Mouse (Mus musculus) testis, postnatal 14 days (tissue): Measurements from ENCODE around the gene Cerk.

Source experiments
- DNase-seq: peaks from one replicate; pipeline ENCODE4 v3.0.0; 2021; ENCODE audit warnings: low spot score

Cerk gene

DNA sequence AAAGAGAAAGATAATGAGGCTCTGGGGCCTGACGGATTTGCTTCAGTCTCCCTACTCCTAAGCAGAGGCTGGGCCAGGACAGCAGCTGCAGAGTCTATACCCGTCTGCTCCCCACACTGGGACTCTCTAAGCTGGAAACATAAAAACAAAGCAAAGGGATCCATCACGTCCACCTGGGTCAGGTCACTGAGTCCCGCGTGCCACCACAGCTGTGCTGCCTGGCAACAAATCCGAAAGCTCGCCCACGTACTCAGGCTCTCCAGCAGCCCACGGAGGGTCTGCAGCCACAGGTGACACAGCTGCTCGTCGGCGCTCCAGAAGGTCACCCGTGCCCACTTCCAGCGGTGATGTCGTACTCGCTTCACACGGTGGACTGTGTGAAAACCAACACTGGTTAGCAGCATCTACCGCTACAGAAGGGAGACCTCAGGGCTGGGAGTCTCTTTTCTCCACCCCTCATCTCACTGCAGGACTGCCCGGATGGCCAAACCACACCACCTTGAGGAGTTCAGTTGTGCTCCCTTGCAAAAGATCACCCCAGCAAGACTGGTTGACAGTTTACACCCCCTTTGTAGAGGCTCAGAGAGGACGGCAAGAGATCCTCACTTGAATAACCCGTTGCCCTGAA is 21.1 kb downstream of the Cerk start:
- DNase-seq, result peak; percentile 63

GRCm38 (mm10) chr15:86161800-86162199 is 24.1 kb downstream of the Cerk start:
- DNase-seq, result peak; percentile 58

DNA sequence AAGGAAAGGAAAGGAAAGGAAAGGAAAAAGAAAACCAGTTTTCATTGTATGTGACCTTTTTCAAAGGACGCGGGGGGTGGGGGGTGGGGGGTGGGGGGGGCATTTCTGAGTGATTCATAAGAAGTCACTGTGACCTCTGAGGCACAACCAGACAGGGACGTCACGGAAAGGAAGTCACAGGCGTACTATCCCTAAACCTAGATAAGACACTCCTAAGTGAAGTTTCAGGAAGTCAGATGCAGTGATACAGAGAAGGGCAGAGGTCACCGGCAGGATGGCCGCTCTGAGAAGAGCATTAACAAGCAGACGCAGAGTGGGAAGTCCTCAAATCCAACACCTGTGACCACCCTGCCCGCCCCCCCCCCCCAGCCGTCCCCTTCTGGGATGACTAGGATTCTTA is 25.0 kb downstream of the Cerk start:
- no peak for DNase-seq

DNA sequence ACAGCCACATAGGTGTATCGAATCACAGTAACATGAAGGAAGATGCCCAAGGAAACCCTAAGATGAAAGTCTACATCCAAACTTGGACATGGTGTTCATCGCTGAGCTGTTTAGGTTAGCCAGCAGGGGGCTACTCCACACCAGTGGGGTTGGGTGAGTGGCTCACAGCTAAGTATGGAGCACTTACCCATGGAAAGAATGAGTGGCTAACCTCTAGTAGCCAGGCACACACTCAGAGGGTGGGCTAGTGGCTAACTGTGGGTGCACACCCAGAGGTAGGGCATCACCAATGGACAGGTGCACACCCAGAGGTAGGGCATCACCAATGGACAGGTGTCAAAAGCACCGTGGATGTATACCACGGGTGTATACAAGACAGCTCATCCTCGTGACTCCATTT is 26.2 kb downstream of the Cerk start:
- DNase-seq, result no peak

GRCm38 (mm10) chr15:86159093-86159492 is 26.8 kb downstream of the Cerk start:
- peak; percentile 35 for DNase-seq

GRCm38 (mm10) chr15:86156492-86156891 is 29.4 kb downstream of the Cerk start:
- DNase-seq, result no peak

DNA sequence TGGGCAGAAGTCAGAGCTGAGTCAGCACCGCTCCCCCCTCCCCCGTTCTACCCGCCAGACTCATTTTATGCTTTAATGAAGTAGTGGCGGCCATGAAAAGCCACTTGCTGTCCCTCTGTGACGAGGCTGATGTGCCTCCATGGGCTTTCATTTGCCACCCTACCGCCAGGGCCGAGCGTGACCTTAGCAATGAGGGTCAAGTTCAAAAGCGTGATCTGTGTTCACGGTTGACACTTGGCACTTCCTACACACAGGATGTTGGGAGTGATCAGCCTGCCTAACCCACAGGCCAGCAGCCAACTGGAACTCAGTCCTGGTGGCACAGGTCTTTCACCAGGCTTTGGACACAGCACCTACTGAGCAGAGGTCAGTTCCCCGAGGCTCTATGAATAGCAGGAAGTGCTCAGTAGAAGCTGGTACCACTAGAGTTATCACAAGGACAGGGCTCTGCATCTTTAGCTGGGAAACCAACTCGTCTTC is 32.4 kb downstream of the Cerk start:
- peak; percentile 29 for DNase-seq

- no peak for DNase-seq
Measured at GRCm38 (mm10) chr15:86150593-86150992, 35.3 kb downstream of the Cerk start.

- no peak for DNase-seq
Measured at GRCm38 (mm10) chr15:86146922-86147321, 39.0 kb downstream of the Cerk start.

- no peak for DNase-seq
Measured at GRCm38 (mm10) chr15:86145046-86145445, 40.9 kb downstream of the Cerk start.

DNA sequence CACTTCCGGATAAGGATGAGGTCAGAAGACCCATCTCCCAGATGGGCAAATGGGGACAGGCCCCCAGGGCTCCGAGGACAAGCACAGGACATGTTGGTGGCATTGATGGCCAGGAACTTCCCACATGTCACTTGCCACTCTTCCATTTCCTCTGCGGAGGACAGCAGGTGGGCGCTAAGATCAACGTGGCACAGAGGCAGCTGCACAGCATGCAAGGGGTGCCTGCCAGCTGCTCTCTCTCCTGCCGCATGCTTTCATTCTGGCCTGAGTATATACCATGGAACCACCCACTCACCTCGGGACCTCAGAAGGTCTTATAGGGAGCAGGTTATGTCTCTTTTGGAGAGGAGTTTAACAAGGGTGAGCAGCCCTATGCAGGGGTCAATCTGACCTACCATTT is 41.4 kb downstream of the Cerk start:
- DNase-seq, result no peak

- no peak for DNase-seq
Measured at GRCm38 (mm10) chr15:86140323-86140722, 45.6 kb downstream of the Cerk start.

GRCm38 (mm10) chr15:86137638-86138037 is 48.3 kb downstream of the Cerk start:
- no peak for DNase-seq

GRCm38 (mm10) chr15:86134941-86135783 is 50.8 kb downstream of the Cerk start:
- peak; percentile 73 for DNase-seq

DNA sequence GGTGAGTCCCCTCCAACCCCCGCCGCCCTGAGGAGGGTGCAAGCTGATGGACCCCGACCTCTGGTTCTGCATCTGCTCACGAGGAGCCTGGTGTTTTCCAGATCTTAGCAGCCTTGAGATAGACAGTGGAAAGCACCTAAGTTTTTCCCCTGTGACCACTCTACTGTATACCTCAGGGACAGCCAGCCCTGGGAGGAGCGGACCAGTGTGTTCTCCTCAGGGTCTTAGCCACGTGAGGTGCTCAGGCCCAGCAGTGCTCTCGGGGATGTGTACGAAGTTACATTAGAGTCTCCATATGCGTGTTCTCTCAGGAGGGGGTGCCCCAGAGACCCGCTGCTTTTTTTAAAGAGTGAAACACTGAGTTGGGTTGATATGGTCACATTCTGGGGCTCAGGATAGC is 55.3 kb downstream of the Cerk start:
- no peak for DNase-seq

DNA sequence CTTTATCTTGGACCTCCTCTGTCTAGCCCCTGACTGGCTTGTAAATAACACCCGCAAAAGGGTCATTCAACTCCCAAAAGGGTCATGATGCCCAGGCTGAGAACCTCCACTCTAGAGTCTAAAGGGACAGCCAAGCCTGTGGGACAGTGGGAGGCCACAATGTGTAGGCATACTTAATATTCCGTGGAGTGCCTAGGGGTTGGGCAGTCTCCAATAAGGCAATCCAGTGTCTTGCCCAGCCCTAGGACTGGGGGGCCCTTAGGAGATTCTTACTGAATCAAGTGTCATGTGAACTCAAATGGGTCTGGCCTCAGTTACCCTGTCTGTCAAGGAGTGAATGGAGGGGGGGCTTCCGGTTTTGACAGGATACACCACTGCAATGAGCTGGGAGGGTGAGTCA is 56.9 kb downstream of the Cerk start:
- no peak for DNase-seq

- DNase-seq, result no peak
Measured at GRCm38 (mm10) chr15:86124359-86124758, 61.6 kb downstream of the Cerk start.

DNA sequence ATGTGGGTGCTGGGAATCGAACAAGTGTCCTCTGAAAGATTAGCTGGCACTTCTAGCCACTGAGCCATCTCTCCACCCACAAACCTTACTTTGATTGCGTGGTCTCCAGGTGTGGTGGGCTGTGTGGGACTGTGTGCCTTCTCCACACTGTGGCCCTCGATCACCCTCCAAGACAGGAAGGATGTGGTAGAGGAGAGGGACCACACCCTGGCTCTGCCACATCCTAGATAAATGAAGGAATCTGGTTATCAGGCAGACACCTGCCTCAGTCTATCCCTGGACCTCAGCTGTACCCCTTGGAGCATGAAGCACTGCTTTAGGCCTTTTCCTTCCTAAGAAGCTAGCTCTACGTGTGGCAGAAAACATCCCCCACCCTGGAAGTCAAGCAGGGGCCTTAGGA is 62.5 kb downstream of the Cerk start:
- no peak for DNase-seq

GRCm38 (mm10) chr15:86122261-86122949 is 63.5 kb downstream of the Cerk start:
- DNase-seq, result no peak

DNA sequence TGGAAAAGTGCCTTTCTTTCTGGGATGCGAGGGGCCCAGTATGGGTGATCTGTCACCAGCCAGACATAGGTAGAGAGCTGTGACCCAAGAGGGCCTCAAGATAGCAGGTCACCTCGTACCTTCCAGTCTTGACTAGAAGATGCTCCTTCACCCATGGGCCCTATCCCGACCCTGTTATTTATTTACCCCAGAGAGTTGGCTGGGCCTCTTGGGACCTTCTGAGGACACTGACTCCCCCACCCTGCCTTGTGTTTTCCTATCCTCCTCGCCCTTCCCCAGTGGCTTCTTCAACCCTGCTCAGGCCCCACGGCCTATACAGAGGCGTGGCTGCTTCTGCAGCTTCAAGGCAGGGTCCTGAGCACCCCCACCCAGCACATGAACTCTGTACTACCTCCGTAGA is 66.8 kb downstream of the Cerk start:
- DNase-seq, result no peak

DNA sequence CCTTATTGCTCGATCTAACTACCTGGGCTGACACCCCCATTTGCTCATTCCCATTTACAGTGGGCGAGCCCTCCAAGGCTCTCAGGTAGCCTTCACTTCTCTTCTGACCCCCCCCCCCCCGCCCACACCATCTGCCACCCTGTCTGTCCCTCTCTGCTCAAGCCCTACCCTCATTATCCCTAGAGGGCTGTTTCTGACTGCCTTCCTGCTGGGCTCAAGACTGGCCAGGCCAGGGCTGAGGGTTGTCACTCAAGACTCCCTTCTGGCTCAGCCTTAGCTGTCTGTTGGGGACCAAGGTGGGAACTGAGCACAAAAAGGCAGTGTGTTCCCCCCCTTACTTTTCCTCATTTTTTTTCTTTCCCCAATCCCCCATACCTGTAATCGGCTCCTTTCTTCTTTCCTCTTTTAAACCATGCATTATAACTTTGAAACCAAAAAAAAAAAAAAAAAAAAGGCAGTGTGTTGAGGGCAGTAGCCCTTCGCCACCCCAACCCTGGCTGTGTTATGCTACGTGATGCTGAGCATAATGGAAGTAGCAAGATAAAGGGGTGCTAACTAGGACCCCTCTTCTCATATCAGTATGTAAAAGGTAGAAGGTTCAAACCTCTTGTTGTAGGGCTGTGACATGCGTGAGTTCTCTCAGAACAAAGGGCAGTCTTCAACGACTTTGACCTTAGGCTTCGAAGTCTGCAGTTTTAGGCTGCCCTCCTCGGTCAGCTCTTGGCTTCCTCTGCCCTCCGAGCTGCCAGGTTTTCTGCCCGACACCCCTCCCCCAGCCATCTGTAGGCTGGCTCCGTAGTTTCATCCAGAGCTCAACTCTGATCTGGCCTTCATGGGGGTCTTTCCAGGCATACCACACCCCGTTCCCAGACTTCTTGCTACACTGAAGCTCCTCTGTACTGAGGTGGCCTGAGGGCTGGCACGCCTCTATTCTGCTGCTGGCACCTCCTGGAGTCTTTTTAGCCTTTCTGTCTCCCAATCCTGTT is 68.5 kb downstream of the Cerk start:
- no peak for DNase-seq

DNA sequence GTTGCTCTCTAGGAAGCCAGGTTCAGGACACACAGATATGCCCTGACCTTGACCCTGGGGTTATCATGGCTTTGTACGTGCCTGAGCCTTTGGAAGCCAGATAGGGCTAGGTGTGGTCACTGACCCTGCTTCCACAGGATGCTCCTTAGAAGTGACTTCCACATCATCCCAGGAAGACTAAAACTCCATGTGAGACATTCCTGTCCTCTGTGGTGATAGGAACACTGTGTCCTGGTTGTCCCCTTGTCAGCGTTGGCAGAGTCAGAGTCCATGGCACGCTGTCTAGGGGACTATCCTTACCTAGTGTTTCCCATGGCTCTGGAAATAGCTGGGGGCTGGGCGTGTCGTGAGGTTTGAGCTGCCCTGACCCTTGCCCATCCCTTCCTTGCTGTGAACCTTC is 69.5 kb downstream of the Cerk start:
- DNase-seq, result no peak
